Mouse (Mus musculus): ENCODE data around the gene Mrps18c.

DNA sequence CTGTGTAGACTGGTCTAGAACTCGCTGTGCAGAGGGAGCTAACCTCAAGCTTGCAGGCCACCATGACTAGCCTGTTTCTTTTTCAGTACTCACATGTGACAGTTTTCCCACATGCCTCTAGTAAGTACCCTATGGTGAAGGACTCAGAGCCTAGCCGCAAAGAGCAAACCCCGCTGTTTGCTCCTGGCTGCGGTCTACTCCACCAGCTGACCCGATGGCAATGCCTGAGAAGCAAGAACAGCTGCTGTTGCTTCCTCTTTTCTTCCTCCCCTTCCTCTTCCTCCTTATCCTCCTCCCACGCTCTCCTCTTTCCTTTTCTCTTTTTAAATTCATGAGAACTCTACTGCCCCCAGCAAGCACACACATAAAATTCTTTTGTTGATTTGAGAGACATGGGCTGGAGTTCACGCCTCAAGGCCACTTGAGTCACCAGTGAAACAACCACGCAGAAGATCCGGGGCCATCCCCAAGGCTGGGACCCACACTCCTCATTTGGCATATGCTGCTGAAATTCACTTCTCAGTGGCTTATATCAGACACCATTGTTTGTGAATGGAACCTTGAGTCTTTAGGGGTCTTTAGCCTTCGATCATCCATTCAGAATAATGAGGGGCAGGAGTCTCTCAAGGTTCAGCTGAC is 47.7 kb upstream of the Mrps18c start:
- TF ChIP-seq POLR2A (IDR thresholded peaks at IDR 0.05; ENCODE audit: extremely low read depth, insufficient read depth, low read length) (no peak), CTCF (IDR thresholded peaks at IDR 0.05; ENCODE audit: extremely low read depth, insufficient read depth, low read length) (no peak)

All from cortical plate, adult 2 months (tissue).